Mouse (Mus musculus) heart, postnatal 0 days (tissue): ENCODE data around the gene Hsd17b13.

Experiments
- CTCF ChIP-seq: IDR thresholded peaks from 2 replicates; pipeline ENCODE4 v1.5.1; 2016; ENCODE audit warnings: antibody characterized with exemption, control low read depth, low read depth
- EP300 ChIP-seq: IDR thresholded peaks from 2 replicates; pipeline ENCODE4 v1.6.1; 2016; ENCODE audit warnings: antibody characterized with exemption, low read depth

DNA sequence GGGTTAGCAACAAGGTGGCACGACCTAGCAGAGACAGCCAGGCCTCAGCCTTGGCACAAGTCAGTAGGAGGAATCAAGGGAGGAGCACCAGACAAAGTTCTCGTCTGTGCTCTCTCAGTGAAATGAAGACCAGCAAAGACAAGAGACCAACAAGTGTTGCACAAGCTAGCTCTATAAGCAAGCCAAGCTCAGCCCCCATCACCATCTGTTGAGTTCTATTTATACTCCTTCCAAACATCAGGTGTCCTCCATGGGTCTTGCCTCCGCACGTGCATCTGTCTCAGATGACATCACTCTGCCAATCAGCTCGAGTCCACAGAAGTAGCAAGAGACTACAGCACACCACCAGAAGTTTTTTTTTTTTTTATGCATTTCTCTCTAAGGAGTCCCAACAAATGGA, 22.6 kb downstream of the Hsd17b13 start:
- no peak for TF ChIP-seq EP300
- no peak for TF ChIP-seq CTCF
